Mouse (Mus musculus) 3T3-L1 (cell line): ENCODE data around the gene Map3k6.

Experiments used
- DNase-seq: peaks from one replicate; pipeline ENCODE4 v3.0.0-alpha.2; 2015; ENCODE audit warnings: low read depth, low spot score

The Map3k6 gene

GRCm38 (mm10) chr4:133213661-133214060 lies 27.0 kb upstream of the Map3k6 start:
- no peak for DNase-seq

DNA sequence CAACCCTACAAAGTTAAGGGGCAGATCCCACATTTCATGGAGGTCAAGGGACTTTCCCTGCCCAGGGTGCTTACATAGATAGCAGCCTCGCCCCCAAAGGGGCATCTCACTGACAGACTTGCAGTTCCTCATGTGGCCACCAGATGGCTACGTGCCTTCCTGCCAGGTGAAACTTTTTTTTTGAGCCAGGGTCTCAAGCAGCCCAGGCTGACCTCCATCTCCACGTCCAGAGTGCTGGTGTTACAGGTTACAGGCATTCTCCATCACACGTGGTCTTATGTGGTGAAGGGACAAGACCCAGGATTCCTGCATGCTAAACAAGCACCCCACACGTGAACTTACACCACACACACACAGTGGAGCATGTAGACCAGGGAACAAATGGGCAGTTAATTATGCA lies 23.0 kb upstream of the Map3k6 start:
- DNase-seq: peak; percentile 66

DNA sequence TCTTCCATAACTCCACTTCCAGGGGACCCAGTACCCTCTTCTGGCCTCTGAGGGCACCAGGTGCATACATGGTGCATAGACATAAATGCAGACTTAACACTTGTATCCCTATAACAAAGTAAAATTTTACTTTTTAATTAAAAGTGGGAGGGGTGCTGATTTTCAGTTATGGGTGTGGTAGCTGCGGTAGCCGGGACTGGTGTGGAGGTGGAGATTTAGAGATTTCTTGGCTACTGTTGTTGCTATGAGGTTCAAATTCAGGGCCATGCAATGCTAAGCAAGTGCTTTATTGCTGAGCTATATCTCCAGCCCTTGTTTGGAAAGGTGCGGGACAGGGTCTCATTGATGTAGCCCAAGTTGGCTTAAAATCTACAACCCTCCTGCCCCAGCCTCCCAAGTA lies 21.9 kb upstream of the Map3k6 start:
- DNase-seq: no peak

- no peak for DNase-seq
Observed at GRCm38 (mm10) chr4:133220656-133221055, 20.0 kb upstream of the Map3k6 start.

DNA sequence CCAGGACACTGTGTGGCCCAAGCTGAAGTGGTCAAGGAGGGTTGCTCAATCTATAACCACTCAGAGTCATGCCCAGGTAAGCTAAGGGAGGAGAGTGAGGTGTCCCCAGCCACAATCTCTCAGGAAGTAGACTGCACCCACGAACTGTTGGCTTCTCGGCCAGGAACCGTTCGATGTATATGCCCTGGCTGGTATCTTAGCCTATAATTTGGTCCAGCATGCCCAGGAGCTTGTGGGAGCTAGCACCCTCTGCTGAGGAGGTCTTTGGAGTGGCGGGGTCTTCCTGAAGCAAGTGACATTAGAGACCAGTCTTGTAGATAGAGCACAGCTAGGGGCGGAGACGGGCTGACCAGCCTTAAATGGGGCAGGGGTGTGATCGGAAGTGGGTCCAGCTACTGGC lies 18.9 kb upstream of the Map3k6 start:
- no peak for DNase-seq

GRCm38 (mm10) chr4:133223875-133224274 lies 16.7 kb upstream of the Map3k6 start:
- no peak for DNase-seq

DNA sequence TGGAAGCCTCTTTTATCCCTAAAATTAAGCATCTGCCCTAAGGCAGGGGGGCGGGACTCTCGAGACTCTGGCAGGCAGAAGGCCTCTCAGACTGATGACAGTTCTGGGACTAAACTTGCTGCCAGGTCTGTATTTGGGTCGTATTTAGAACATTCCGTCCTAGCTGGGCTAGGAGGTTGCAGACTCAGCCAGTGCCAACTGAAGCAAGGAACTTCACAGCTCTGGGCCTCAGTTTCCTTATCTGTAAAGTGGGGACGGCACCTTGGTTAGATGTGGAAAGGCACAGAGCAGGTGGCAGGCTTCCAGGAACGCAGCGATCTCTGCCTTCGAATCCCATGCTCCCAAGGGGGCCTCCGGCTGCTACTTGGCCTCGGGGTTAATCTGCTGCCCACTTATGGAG lies 14.5 kb upstream of the Map3k6 start:
- no peak for DNase-seq

DNA sequence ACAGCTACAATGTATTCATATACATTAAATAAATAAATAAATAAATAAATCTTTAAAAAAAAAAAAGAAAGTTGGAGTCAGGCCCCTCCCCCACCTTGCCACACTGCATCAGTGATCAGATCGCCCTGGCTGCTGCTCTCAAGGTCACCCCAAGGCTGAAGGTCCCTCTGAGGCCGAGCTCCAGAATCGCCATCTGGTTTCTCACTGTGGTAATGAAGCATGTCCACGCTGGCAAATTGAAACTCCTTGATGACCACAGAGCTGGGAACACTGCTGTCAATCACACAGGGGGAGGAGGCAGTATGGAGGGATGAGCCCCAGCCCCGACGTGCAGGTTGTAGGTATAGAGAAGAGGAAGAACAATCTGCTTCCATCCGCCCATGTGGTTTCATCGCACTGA lies 13.0 kb upstream of the Map3k6 start:
- DNase-seq: no peak

GRCm38 (mm10) chr4:133229582-133229981 lies 11.0 kb upstream of the Map3k6 start:
- no peak for DNase-seq

GRCm38 (mm10) chr4:133233285-133233976 lies 7.2 kb upstream of the Map3k6 start:
- peak; percentile 56 for DNase-seq

DNA sequence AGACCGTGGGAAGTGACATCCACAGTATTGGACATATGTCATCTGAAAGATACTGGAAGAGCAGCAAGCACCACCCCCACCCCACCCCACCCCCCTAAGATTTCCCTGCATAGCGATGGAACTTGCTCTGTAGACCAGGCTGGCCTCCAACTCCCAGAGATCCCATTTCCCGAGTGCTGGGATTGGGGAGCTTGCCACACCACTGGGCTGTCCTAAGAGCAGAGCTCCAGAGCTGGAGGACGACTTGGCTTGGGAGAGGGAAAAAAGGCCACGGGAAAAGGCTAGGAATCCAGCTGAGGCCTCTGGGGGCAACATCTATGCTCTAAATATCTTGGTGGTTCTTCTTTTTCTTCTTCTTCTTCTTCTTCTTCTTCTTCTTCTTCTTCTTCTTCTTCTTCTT lies 5.8 kb upstream of the Map3k6 start:
- DNase-seq: no peak

- no peak for DNase-seq
Observed at GRCm38 (mm10) chr4:133235415-133235814, 5.2 kb upstream of the Map3k6 start.

DNA sequence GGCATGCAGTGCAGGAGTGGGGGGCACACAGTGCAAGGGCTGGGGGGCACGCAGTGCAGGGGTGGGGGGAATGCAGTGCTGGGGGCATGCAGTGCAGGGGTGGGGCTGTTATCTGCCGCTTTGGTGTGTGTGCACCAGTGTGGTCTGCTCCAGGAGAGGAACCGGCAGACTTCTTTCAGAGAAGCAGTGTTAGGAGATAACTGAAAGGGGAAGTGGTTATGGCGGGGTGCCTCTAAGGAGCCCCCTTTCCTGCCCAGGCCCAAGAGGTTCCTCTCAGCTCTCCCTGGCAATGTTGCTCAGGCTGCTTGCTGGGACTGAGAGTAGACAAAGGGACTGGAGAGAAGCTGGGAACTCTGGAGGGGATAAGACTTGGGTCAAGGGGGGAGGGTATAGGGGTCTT lies 2.7 kb upstream of the Map3k6 start:
- no peak for DNase-seq

DNA sequence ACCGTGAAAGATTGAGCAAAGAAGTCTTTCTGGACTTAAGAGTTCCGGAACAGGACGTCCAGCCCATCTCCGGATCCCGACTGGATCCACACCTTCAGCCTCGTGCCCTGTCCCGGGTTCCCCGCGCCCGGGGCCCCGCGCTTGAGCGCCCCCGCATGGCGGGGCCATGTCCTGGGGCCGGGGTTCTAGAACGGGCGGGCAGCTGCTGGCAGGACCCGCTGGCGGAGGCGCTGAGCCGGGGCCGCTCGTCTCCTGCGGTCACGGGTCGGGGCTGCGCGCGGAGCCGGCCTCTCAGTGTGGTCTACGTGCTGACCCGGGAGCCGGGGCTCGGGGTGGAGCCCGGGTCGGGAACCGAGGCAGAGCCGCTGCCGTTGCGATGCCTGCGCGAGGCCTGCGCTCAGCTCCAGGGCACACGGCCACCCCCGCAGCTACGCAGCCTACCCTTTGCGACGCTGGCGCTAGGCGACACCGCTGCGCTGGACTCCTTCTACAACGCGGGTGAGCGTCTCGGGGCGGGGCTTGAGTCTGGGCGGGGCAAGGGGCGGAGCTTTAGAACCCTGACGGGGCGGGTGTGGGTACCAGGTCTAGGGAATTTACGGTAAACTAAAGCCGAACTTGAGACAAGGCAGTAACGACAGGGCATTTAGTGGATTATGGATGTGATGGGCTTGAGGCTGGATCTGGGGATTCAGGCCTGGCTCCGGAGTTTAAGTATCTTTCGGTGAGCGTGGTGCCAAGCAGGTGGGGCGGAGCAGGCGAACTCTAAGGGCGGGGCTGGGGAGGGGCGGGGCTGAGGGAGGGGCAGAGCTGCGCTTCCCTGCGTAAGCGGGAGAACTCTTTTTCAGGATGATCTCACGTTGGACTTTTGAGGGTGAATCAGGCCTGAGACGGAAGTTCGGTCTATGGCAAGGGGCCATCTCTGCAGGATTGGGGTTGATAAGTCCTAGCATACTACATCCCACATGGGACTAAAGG lies 603 bp downstream of the Map3k6 start:
- DNase-seq: peak; percentile 95

DNA sequence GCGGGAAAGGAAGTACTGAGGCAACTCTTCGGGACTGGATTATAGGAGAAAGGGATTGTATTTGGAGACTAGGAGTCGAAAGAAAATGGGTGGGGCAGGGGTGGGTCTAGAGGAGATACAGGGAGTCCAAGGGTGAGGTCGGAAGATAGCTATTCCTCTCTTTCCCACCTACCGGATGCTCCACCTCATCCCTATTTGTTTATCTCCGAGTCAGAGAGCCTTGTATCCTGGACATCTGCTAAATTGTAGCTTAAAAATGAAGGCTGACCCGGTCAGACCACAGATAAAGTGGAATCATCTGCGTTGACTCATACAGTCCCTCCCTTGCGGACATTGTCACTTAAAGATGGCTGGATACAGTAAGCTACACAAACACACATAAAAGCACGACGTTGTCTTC lies 1.3 kb downstream of the Map3k6 start:
- no peak for DNase-seq

- DNase-seq: no peak
Observed at GRCm38 (mm10) chr4:133242710-133243109, 2.1 kb downstream of the Map3k6 start.

- DNase-seq: no peak
Observed at GRCm38 (mm10) chr4:133243538-133243937, 2.9 kb downstream of the Map3k6 start.

DNA sequence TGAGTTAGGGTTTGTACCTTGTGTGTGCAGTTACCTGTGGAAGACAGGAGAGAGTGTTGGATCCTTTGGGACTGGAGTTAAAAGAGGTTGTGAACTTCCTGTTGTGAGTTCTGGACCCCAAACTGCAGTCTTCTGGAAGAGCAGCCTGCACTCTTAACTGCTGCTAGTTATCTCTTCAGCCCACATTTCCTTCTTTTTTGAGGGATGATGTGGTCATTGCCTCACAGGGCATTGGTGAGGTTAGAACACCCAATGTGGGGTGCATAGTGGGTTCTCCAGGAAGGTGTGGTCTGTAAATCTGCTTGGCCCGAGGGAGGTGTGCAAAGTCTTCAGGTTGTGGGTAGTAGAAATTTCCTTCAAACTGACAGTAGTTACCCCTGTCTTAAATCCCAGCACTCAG lies 3.7 kb downstream of the Map3k6 start:
- DNase-seq: no peak

- no peak for DNase-seq
Observed at GRCm38 (mm10) chr4:133247072-133247471, 6.5 kb downstream of the Map3k6 start.

DNA sequence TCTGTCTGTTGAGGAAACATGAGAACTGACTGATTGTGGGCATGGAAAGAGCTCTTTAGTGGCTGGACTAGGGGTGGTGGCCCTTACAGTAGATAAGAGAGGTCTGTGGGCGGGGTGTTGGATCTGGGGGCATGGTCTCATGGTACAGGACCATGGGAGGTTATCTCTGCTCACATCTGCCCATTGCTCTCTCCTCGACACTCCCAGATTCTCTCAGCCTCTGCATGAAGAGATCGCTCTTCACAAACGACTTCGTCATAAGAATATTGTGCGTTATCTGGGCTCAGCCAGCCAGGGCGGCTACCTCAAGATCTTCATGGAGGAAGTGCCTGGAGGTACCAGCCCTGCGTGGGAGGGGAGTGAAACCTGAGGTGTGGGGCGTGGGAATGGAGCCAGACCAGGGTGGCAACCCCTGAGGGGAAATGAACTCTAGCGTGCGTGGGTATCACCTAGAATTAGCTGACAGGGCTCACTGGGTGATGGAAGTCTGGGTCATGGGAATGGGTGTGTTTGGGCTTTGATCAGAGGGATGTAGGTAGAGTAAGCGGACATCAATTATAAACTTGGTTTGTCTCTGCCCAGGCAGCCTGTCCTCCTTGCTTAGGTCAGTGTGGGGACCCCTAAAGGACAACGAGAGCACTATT lies 7.3 kb downstream of the Map3k6 start:
- no peak for DNase-seq

DNA sequence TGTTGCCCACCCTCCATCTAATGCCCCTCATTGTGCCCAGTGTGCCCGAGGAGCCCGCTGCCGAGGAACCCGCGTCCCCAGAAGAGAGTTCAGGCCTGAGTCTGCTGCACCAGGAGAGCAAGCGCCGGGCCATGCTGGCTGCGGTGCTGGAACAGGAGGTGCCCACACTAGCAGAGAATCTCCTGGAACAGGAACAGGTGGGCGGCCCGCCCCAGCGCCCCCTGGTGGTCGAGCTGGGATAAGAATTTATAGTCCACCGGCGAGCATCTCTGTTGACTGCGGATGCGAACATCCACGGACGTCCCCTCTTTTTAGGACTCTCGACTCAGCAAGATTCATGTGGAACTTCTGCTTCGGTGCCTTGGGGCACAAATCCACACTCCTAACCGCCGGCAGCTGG lies 10.0 kb downstream of the Map3k6 start:
- peak; percentile 35 for DNase-seq

DNA sequence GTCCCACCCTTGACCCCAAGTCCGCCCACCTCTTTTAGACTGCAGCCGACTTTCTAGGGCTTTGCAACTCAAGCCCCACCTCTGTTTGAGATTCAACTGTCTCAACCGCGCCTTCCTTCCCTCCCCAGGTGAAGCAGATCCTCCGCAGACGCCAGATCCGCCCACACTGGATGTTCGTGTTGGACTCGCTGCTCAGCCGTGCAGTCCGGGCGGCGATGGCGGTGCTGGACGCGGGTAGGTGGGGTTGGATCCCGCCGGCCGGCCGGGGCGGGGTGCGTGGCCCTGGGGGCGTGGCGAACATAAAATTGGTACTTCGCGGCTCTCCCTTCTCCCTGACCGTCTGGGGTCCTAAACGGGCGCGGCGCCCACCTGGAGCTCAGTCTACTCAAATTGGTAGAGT lies 10.6 kb downstream of the Map3k6 start:
- DNase-seq: no peak
